Mouse (Mus musculus) ES-E14 (cell line): ENCODE data around the gene Slc35e3.

Experiments
- HCFC1 ChIP-seq: IDR thresholded peaks from 2 replicates; pipeline ENCODE4 v1.6.1; 2012; ENCODE audit warnings: low read length, inconsistent platforms, borderline replicate concordance; ENCODE audit not compliant: insufficient read depth
- MAFK ChIP-seq: IDR thresholded peaks from 2 replicates; pipeline ENCODE4 v1.6.1; 2014; ENCODE audit warnings: mild to moderate bottlenecking, low read depth, low read length, inconsistent platforms; ENCODE audit not compliant: insufficient read depth

DNA sequence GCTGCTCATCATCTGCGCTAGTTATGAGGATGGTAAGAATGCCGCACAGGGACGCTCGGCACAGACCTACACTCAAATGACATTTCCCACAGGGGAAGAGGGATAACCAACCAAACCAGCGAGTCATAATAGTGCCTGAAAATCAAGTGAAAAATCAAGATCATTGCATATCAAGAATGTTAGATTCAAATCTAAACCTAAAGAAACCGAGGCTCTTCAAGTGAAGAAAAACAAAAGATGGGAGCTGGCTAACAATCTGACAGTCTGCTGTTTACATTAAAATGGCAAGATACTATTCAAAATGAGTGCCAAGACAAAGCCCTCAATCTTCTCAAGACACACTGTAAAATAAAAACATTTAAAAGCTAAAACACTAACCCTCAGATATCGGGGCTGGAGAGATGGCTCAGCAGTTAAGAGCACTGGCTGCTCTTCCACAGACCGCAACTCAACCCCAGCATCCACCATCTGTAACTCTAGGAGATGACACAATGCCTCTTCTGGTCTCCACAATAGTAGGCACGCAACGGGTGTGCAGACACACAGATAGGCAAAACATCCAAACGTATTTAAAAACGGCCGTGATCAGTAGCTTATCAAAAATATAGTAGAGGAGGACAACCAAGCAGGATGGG lies 37.7 kb upstream of the Slc35e3 start:
- TF ChIP-seq MAFK (no peak), HCFC1 (no peak)
